Mouse (Mus musculus) megakaryocyte progenitor cell, adult 5-6 weeks (primary cell): ENCODE measurements around the gene C1qtnf1. TPM values are rescaled to one million over a fixed set of nuclear protein-coding genes. Genes with fewer than 3 reads are reported as not detected.
A peak's percentile ranks its signal among the peaks of the same experiment; 100 is the strongest.
"Not testable (repeated sequence)": the region's sequence is repeated elsewhere in the genome, so short reads cannot be mapped to it uniquely, and the experiment has no call there.

Experiments
- ATAC-seq: replicated peaks from 2 replicates; pipeline ENCODE4 v1.8.0; 2016; ENCODE audit warnings: mild to moderate bottlenecking, moderate TSS enrichment, inconsistent platforms; ENCODE audit not compliant: poor library complexity
- total RNA-seq, 2 experiments: library from RNA; stranded (forward) in 1 of 2; stranded (reverse) in 1 of 2; fragments of 157-497, 149-512 nt in 1 of 2; fragments of 200-1000 nt in 1 of 2; gene quantifications; 2 replicates each; pipeline versions ENCODE4 v1.2.3 to v1.2.4; 2015 to 2017

C1qtnf1 gene
- total RNA-seq (2015), result not detected in 2 replicates
- total RNA-seq (2017), result not detected in 2 replicates

- no peak for ATAC-seq
Observed at GRCm38 (mm10) chr11:118427986-118428385, at the start of gene C1qtnf1. Gene C1qtnf1, plus strand, starts transcription at chr11:118428203.

- no peak for ATAC-seq
Observed at GRCm38 (mm10) chr11:118378656-118379055, 49.3 kb upstream of the C1qtnf1 start.

DNA sequence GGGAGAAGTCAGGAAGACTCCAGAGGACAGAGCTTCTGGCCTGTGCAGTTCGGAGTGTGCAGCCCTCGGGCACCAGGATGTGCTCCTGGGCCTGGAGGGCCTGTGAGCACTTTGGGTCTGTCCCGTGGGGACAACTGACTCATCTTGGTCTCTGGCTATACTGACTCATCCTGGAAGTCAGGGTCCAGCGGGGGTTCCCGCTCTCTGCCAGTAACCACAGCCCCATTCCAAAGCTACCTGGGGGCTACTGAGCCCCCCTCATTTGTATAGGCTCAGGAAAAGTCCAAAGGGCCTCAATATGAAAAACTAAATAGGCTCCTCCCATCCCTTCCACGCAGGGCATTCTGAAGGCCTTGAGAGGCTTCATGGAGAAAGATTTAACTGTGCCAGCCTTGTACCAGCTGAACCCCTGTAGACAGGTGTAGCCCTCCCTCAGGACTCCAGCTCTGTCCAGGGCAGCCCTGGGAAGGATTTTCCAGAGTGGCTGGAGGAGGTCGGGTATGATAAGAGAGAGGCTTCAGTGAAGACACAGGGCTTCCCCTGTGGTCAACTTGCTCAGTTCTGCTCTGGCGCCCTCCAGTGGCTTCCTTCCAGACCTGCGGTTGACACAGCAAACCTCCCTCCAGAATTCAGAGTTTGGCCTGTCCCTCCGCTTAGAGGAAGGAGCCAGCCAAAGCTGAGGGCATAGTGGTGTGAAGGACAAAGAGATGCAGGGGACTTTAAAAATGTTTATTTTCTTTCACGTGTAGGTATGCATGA is 48.6 kb upstream of the C1qtnf1 start:
- ATAC-seq, result peak; percentile 99

GRCm38 (mm10) chr11:118387816-118388215 is 40.2 kb upstream of the C1qtnf1 start:
- ATAC-seq, result not testable (repeated sequence)

DNA sequence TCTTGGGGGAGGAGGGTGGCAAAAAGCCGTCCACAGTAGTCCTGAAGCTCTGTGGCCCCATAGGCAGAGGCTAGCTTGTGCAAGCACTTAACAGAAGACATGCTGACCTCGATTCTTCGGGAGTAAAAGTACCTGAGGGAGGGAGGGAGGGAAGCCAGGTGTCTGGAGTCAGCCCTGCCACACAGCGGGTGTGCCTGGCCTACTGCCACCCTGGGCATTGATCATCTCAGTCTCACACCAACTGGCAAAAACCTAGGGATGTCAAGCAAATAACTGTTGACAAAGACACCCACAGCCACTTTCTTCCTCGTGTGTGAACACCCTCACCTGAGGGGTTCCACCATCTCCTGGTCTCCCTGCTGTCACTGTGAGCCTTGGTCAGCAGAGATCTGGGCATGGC is 34.0 kb upstream of the C1qtnf1 start:
- ATAC-seq, result no peak

DNA sequence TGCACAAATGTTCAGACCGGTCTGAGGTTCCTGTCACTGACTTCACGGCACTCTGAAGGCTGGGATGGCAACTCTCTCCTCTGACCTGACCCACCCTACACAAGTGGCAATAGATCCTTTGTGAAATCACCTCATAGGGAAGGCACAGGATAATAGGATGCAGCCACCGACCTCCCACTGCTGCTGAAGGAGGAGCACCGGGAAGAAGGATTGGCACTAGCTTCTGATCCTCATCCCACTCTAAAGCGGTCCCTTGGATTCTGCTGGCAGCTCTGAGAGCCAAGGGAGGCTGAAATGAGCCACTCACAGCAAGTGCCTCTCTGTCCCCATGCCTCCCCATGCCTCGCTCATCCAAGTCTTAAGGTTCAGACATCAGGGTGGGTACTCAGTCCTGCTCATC is 33.5 kb upstream of the C1qtnf1 start:
- no peak for ATAC-seq

DNA sequence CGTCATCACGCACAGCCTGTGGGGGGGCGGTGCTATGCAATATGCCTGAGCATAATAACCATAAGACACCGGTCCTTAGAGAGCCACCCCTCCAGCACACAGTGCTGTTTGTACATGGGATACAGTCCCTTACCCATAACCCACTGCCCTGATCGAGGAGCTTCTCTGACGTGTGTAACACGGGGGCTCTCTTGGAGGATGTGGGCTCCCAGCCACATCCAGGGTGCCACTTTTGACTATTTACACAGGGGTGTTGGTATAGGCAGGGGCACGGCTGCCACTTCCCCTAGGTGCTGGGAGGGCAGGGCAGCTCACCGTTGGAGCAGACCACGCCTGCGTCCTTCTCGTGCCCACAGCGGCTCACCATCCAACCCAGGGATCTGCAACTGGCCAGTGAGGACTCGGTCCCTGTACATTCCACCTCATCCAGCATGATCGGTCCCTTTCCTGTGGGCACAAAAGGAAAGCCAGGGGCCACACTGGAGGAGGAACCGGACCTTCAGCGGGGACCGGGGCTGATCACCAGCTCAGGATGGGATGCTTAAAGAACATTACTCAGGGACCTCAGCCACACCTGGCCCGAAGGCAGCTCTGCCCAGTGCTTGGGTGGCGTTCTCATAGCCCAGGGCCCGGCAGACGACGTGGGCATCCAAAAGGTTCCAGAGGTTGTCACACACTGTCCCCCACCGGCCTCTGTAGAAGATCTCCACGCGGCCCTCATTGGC is 30.0 kb upstream of the C1qtnf1 start:
- no peak for ATAC-seq

DNA sequence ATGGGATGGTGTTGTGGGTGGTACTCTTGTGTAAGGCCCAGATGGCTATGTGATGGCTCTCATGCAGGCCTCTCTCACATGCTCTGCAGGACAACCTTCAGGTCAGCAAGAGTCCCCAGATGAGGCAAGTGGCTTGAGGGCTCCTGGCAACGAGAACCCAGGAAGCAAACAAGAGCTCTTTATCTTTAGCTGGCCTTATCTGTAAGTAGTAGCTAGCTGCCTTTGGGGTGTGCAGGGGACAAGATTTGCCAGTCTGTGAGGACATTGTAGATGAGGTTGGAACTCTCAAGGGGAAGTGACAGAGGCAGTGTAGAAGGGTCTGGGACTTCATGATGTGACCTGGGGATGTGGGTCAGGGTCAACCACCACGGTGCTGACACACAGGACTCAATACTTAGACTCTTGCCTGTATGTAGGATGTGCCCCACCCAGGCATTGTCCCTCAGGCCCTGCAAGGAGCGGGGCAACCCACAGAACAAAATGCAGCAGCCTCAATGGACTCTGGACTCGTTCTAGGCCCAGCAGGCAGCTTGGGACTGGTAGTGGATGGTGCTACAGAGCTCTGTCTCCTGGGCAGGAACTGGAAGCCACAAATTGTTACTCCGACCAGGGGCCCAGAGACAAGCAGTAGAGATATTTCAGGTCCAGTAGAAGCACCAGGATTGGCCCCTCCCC is 28.0 kb upstream of the C1qtnf1 start:
- peak; percentile 47 for ATAC-seq

- ATAC-seq, result peak; percentile 30
Observed at GRCm38 (mm10) chr11:118400566-118400936, 27.5 kb upstream of the C1qtnf1 start.

GRCm38 (mm10) chr11:118401195-118401594 is 26.8 kb upstream of the C1qtnf1 start:
- ATAC-seq, result 0 out of 2 replicates have a peak, but pooled peaks have one; percentile 1

GRCm38 (mm10) chr11:118401760-118402280 is 26.2 kb upstream of the C1qtnf1 start, which contains the start of gene Lgals3bp:
Gene Lgals3bp, minus strand, starts transcription at chr11:118402092.
- peak; percentile 80 for ATAC-seq

- no peak for ATAC-seq
Observed at GRCm38 (mm10) chr11:118403183-118403582, 24.8 kb upstream of the C1qtnf1 start.

GRCm38 (mm10) chr11:118403951-118404899 is 23.8 kb upstream of the C1qtnf1 start:
- no peak for ATAC-seq

- ATAC-seq, result no peak
Observed at GRCm38 (mm10) chr11:118405311-118405710, 22.7 kb upstream of the C1qtnf1 start.

- no peak for ATAC-seq
Observed at GRCm38 (mm10) chr11:118406521-118406920, 21.5 kb upstream of the C1qtnf1 start.

GRCm38 (mm10) chr11:118407318-118407910 is 20.6 kb upstream of the C1qtnf1 start:
- ATAC-seq, result 0 out of 2 replicates have a peak, but pooled peaks have one; percentile 38

- no peak for ATAC-seq
Observed at GRCm38 (mm10) chr11:118408051-118408740, 19.8 kb upstream of the C1qtnf1 start.

- ATAC-seq, result no peak
Observed at GRCm38 (mm10) chr11:118409106-118410072, 18.6 kb upstream of the C1qtnf1 start.
